Mouse (Mus musculus): ENCODE results near the gene Tlr12. TPM values are rescaled to one million over a fixed set of nuclear protein-coding genes. Genes with fewer than 3 reads are reported as not detected.

Gene Tlr12
- polyA plus RNA-seq, 1 experiment from 2014 or later, result 0.29 TPM

DNA sequence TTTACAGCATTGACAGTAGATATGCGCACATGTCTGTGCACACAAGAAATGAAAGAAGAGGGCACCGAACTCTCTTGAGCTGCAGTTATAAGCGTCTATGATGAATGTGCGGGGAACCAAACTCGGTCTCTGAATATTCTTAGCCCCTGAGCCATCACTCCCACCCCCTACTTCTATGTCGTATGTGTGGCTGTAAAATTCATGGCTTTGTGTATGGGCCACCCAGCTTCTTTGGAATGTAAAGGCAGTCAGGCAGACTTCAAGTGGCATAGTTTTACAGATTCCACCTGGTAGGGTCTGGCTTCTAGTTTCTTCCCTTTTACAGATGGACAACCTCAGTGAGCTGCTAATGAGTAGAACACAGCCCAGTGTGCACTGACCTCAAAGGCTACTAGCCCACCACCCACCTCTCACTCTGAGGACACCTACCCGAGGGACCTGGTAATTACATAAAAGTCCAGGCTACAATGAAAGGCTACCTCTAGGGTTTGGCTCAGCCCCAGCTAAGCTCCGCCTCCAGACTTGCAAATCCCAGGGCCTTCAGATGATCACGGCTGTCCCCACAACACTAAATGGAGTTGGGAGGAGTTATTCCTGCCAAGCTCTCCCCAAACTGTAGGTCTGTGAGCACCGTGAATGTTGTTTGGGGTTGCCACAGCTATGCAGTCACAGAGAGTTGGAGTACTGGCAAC is 17.6 kb upstream of the Tlr12 start:
- WGBS, result 47% methylated on average over 10 of the region's 10 CpGs
- H3K27me3 ChIP-seq (ENCODE audit: control insufficient read depth, insufficient read depth, low read length), result no peaks in the 10 kb centered on the region
- no peak overlapping the region for H3K4me3 ChIP-seq (ENCODE audit: low read depth, low read length)
- no peaks in the 10 kb centered on the region for H3K36me3 ChIP-seq (ENCODE audit: control insufficient read depth, insufficient read depth, low read length)
- DNase-seq (ENCODE audit: low spot score), result peak; percentile 62
- H3K4me2 ChIP-seq (ENCODE audit: low read depth, severe bottlenecking), result no peak overlapping the region
- no peak overlapping the region for H3K9ac ChIP-seq (ENCODE audit: low read length)
- peak overlapping the region; percentile 70; the same call in 1 of the 2 replicates for H3K27ac ChIP-seq (replicated peaks; ENCODE audit: low read depth, low read length)
- H3K4me1 ChIP-seq (ENCODE audit: control insufficient read depth, insufficient read depth, low read length), result peaks cover 19% of the 10 kb centered on the region
- ATAC-seq (ENCODE audit: insufficient number of reproducible peaks, low FRiP score, low TSS enrichment, low read depth), result peak; percentile 18; the same call in 1 of the 2 replicates
- no peaks in the 10 kb centered on the region for H3K9me3 ChIP-seq (ENCODE audit: control insufficient read depth, low read length)

GRCm38 (mm10) chr4:128635451-128635850 is 17.0 kb upstream of the Tlr12 start:
- 76% methylated on average over 7 of the region's 7 CpGs for WGBS
- Histone ChIP-seq H3K4me2 (ENCODE audit: low read depth, severe bottlenecking) (no peak overlapping the region), H3K36me3 (ENCODE audit: control insufficient read depth, insufficient read depth, low read length) (no peaks in the 10 kb centered on the region), H3K9me3 (ENCODE audit: control insufficient read depth, low read length) (no peaks in the 10 kb centered on the region), H3K4me3 (ENCODE audit: low read depth, low read length) (no peak overlapping the region), H3K27ac (replicated peaks; ENCODE audit: low read depth, low read length) (no peak overlapping the region), H3K9ac (ENCODE audit: low read length) (no peak overlapping the region), H3K27me3 (ENCODE audit: control insufficient read depth, insufficient read depth, low read length) (no peaks in the 10 kb centered on the region), H3K4me1 (ENCODE audit: control insufficient read depth, insufficient read depth, low read length) (peaks cover 19% of the 10 kb centered on the region)
- ATAC-seq (ENCODE audit: insufficient number of reproducible peaks, low FRiP score, low TSS enrichment, low read depth) (no peak), DNase-seq (ENCODE audit: low spot score) (no peak)

- H3K9ac ChIP-seq (ENCODE audit: low read length), result no peak overlapping the region
- H3K4me3 ChIP-seq (ENCODE audit: low read depth, low read length), result no peak overlapping the region
- no peak overlapping the region for H3K4me2 ChIP-seq (ENCODE audit: low read depth, severe bottlenecking)
- H3K36me3 ChIP-seq (ENCODE audit: control insufficient read depth, insufficient read depth, low read length), result no peaks in the 10 kb centered on the region
- WGBS, result 92% methylated on average over 8 of the region's 8 CpGs
- no peaks in the 10 kb centered on the region for H3K9me3 ChIP-seq (ENCODE audit: control insufficient read depth, low read length)
- no peaks in the 10 kb centered on the region for H3K27me3 ChIP-seq (ENCODE audit: control insufficient read depth, insufficient read depth, low read length)
- no peak for DNase-seq (ENCODE audit: low spot score)
- ATAC-seq (ENCODE audit: insufficient number of reproducible peaks, low FRiP score, low TSS enrichment, low read depth), result no peak
- no peak overlapping the region for H3K27ac ChIP-seq (replicated peaks; ENCODE audit: low read depth, low read length)
- peaks cover 13% of the 10 kb centered on the region for H3K4me1 ChIP-seq (ENCODE audit: control insufficient read depth, insufficient read depth, low read length)
Observed at GRCm38 (mm10) chr4:128621109-128621508, 2.7 kb upstream of the Tlr12 start.

- no peaks in the 10 kb centered on the region for H3K9me3 ChIP-seq (ENCODE audit: control insufficient read depth, low read length)
- no peak overlapping the region for H3K27ac ChIP-seq (replicated peaks; ENCODE audit: low read depth, low read length)
- no peak overlapping the region for H3K9ac ChIP-seq (ENCODE audit: low read length)
- H3K4me2 ChIP-seq (ENCODE audit: low read depth, severe bottlenecking), result no peak overlapping the region
- DNase-seq (ENCODE audit: low spot score) (no peak), ATAC-seq (ENCODE audit: insufficient number of reproducible peaks, low FRiP score, low TSS enrichment, low read depth) (no peak)
- H3K4me3 ChIP-seq (ENCODE audit: low read depth, low read length), result no peak overlapping the region
- WGBS, result 86% methylated on average over 6 of the region's 6 CpGs
- no peaks in the 10 kb centered on the region for H3K36me3 ChIP-seq (ENCODE audit: control insufficient read depth, insufficient read depth, low read length)
- H3K4me1 ChIP-seq (ENCODE audit: control insufficient read depth, insufficient read depth, low read length), result peaks cover 13% of the 10 kb centered on the region
- H3K27me3 ChIP-seq (ENCODE audit: control insufficient read depth, insufficient read depth, low read length), result no peaks in the 10 kb centered on the region
Observed at GRCm38 (mm10) chr4:128620572-128620971, 2.2 kb upstream of the Tlr12 start.

DNA sequence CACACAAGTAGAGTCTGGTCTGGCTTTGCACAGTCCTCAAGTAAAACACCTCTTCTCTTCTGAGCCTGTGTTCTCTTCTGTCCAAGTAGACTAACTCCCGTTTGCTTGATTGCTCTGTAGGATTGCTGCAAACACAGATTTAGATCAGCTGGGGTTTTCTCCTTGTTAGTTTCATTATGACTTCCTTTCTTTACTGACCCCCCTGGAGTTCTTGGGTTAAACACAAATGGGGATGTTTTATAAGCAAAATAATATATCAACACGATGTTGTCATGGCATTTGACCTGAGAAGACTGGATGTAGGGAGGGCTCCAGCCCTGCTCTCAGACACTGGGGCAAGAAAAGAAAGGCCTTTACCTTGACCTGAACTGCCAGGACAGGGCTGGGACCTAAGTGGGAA is 544 bp upstream of the Tlr12 start:
- no peaks in the 10 kb centered on the region for H3K36me3 ChIP-seq (ENCODE audit: control insufficient read depth, insufficient read depth, low read length)
- H3K4me2 ChIP-seq (ENCODE audit: low read depth, severe bottlenecking), result no peak overlapping the region
- ATAC-seq (ENCODE audit: insufficient number of reproducible peaks, low FRiP score, low TSS enrichment, low read depth), result no peak

DNA sequence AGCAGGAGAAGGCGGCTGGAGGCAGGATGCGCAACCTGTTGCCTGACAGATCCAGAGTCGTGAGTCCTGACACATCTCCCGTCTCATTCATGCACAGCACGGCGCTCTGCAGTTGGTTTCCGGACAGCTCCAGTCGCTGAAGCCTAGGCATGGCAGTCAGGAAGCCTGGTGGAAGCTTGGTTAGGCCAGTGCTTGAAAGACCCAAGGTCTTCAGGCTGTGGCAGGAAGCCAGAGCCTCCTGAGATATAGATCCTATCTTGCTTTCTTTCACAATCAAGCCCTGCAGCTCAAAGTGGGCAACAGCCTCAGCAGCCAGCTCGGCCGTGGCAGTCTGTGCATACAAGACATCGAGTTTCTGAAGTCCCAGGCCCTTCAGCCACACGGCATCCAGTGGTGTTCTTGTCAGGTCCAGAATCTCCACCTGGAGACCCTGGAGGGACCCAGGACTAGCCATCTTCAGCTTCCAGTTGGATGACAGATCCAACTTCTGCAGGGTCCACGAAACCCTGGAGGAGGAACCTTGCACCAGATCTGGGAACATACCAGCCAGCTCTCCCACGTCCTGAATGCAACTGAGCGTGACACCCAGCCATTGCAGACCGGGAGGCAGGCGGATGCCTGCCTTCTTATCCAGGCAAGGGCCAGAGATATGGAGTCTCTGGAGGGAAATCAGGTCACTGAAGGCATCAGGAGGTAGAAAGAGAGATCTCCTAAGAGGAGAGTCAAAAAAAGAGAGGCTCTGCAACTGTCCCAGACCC is 877 bp downstream of the Tlr12 start:
- ATAC-seq (ENCODE audit: insufficient number of reproducible peaks, low FRiP score, low TSS enrichment, low read depth), result no peak
- Histone ChIP-seq H3K27ac (replicated peaks; ENCODE audit: low read depth, low read length) (no peak overlapping the region), H3K4me3 (ENCODE audit: low read depth, low read length) (no peak overlapping the region), H3K27me3 (ENCODE audit: control insufficient read depth, insufficient read depth, low read length) (no peaks in the 10 kb centered on the region), H3K4me2 (ENCODE audit: low read depth, severe bottlenecking) (no peak overlapping the region), H3K36me3 (ENCODE audit: control insufficient read depth, insufficient read depth, low read length) (no peaks in the 10 kb centered on the region), H3K9me3 (ENCODE audit: control insufficient read depth, low read length) (no peaks in the 10 kb centered on the region), H3K4me1 (ENCODE audit: control insufficient read depth, insufficient read depth, low read length) (peaks cover 13% of the 10 kb centered on the region), H3K9ac (ENCODE audit: low read length) (no peak overlapping the region; the same call in 1 of the 2 replicates)
- no peak for DNase-seq (ENCODE audit: low spot score)
- 78% methylated on average over 17 of the region's 17 CpGs for WGBS

More for the DNA sequence above, 544 bp upstream of the Tlr12 start:
- 25% methylated on average over 2 of the region's 2 CpGs for WGBS
- H3K9me3 ChIP-seq (ENCODE audit: control insufficient read depth, low read length), result no peaks in the 10 kb centered on the region
- no peak overlapping the region for H3K9ac ChIP-seq (ENCODE audit: low read length)
- H3K27ac ChIP-seq (replicated peaks; ENCODE audit: low read depth, low read length), result peak overlapping the region; percentile 30; the same call in 1 of the 2 replicates
- peaks cover 13% of the 10 kb centered on the region for H3K4me1 ChIP-seq (ENCODE audit: control insufficient read depth, insufficient read depth, low read length)
- DNase-seq (ENCODE audit: low spot score), result no peak
- no peaks in the 10 kb centered on the region for H3K27me3 ChIP-seq (ENCODE audit: control insufficient read depth, insufficient read depth, low read length)
- no peak overlapping the region for H3K4me3 ChIP-seq (ENCODE audit: low read depth, low read length)

DNA sequence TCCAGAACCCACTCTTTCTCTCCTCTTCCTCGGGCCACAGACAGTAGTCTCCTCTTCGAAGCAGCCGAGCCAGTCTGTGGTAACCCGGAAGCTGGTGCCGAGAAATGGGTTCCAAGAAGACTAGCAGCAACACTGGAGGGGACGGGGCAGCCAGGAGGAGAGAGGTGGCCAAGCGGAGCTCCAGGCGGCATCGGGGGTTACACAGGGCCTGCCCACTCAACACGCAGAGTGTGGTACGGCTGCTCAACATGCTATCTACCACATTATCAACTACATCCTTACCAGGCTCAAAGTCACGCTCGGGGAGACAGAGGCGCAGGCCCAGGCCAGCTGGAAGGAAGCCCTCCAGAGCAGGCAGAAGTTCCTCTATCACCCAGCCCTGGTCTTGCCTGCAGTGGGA is 2.7 kb downstream of the Tlr12 start:
- Histone ChIP-seq H3K36me3 (ENCODE audit: control insufficient read depth, insufficient read depth, low read length) (no peaks in the 10 kb centered on the region), H3K27ac (replicated peaks; ENCODE audit: low read depth, low read length) (no peak overlapping the region), H3K9ac (ENCODE audit: low read length) (no peak overlapping the region), H3K4me2 (ENCODE audit: low read depth, severe bottlenecking) (no peak overlapping the region), H3K9me3 (ENCODE audit: control insufficient read depth, low read length) (no peaks in the 10 kb centered on the region), H3K27me3 (ENCODE audit: control insufficient read depth, insufficient read depth, low read length) (no peaks in the 10 kb centered on the region), H3K4me1 (ENCODE audit: control insufficient read depth, insufficient read depth, low read length) (peaks cover 13% of the 10 kb centered on the region), H3K4me3 (ENCODE audit: low read depth, low read length) (no peak overlapping the region)
- no peak for ATAC-seq (ENCODE audit: insufficient number of reproducible peaks, low FRiP score, low TSS enrichment, low read depth)
- WGBS, result 92% methylated on average over 14 of the region's 14 CpGs
- no peak for DNase-seq (ENCODE audit: low spot score)

DNA sequence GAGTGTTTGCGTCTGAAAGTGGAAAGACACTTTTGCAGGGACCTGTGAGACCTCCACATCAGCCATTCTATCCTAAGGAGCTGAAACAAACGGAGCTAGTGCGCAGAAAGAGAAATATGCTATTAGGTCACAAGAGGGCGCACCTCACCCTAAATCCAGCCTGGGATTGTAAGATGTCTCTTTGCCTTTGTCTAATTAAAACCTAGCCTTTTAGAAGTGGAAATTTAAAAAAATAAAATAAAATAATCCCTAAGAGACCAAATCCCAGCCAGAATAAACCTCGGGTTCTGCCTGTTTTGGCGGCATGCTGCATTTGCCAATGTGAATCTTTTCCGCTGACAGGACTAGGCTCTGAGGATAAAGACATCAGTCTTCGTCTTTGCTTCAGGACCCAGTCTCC is 5.1 kb downstream of the Tlr12 start:
- H3K4me1 ChIP-seq (ENCODE audit: control insufficient read depth, insufficient read depth, low read length), result peaks cover 8% of the 10 kb centered on the region
- WGBS, result 20% methylated on average over 8 of the region's 8 CpGs
- H3K4me3 ChIP-seq (ENCODE audit: low read depth, low read length), result no peak overlapping the region
- H3K27me3 ChIP-seq (ENCODE audit: control insufficient read depth, insufficient read depth, low read length), result no peaks in the 10 kb centered on the region
- H3K4me2 ChIP-seq (ENCODE audit: low read depth, severe bottlenecking), result no peak overlapping the region
- H3K36me3 ChIP-seq (ENCODE audit: control insufficient read depth, insufficient read depth, low read length), result no peaks in the 10 kb centered on the region
- DNase-seq (ENCODE audit: low spot score) (peak; percentile 77), ATAC-seq (ENCODE audit: insufficient number of reproducible peaks, low FRiP score, low TSS enrichment, low read depth) (no peak)
- H3K9me3 ChIP-seq (ENCODE audit: control insufficient read depth, low read length), result no peaks in the 10 kb centered on the region
- H3K27ac ChIP-seq (replicated peaks; ENCODE audit: low read depth, low read length), result no peak overlapping the region
- no peak overlapping the region for H3K9ac ChIP-seq (ENCODE audit: low read length)

All from limb, embryonic 11.5 days (tissue).